Mouse (Mus musculus): ENCODE measurements around the gene Ptprg. TPM values are rescaled to one million over a fixed set of nuclear protein-coding genes. Genes with fewer than 3 reads are reported as not detected.
A peak's percentile ranks its signal among the peaks of the same experiment; 100 is the strongest.

Gene Ptprg
- total RNA-seq, 2 experiments from 2014 or later: 85.9 to 111 TPM

- Histone ChIP-seq H3K27ac (peak overlapping the region; percentile 97), H3K4me3 (peak overlapping the region; percentile 87)
- peak; percentile 60 to 65 for DNase-seq (ENCODE audit: extremely low spot score in 1 of 2, low spot score in 2 of 2)
- no peak for TF ChIP-seq CTCF (IDR thresholded peaks at IDR 0.05)
- intact Hi-C loops (cut with DNase I): loop anchor here (2.0 to 10.0 kb wide), 6 partner anchors 117 to 584 kb away; no protein-coding TSS in a partner anchor
Observed at GRCm38 (mm10) chr14:11554306-11555041, 1.1 kb downstream of the Ptprg start.

GRCm38 (mm10) chr14:11555061-11555501 lies 1.7 kb downstream of the Ptprg start:
- intact Hi-C loops (cut with DNase I): loop anchor here (2.0 to 10.0 kb wide), 4 partner anchors 150 to 584 kb away; no protein-coding TSS in a partner anchor
- H3K27ac ChIP-seq: peak overlapping the region; percentile 97
- peak; percentile 31 to 47 for DNase-seq (ENCODE audit: extremely low spot score in 1 of 2, low spot score in 2 of 2)
- TF ChIP-seq CTCF (IDR thresholded peaks at IDR 0.05): no peak
- H3K4me3 ChIP-seq: peak overlapping the region; percentile 87

- peak; percentile 36 to 46 for DNase-seq (ENCODE audit: extremely low spot score in 1 of 2, low spot score in 2 of 2)
- intact Hi-C loops (cut with DNase I): loop anchor here (2.0 to 10.0 kb wide), 4 partner anchors 149 to 583 kb away; no protein-coding TSS in a partner anchor
- Histone ChIP-seq H3K4me3 (peak overlapping the region; percentile 87), H3K27ac (peak overlapping the region; percentile 97)
- TF ChIP-seq CTCF (IDR thresholded peaks at IDR 0.05): no peak
Observed at GRCm38 (mm10) chr14:11555521-11556355, 2.4 kb downstream of the Ptprg start.

GRCm38 (mm10) chr14:11556356-11557130 lies 3.2 kb downstream of the Ptprg start:
- DNase-seq (ENCODE audit: extremely low spot score in 1 of 2, low spot score in 2 of 2): peak; percentile 78
- Histone ChIP-seq H3K4me3 (peak overlapping the region; percentile 87), H3K27ac (peak overlapping the region; percentile 97)
- peak; percentile 71 for TF ChIP-seq CTCF (IDR thresholded peaks at IDR 0.05)
- intact Hi-C loops (cut with DNase I): loop anchor here (5.0 to 10.0 kb wide), 3 partner anchors 148 to 448 kb away; no protein-coding TSS in a partner anchor

- intact Hi-C loops (cut with DNase I): loop anchor here (5.0 to 10.0 kb wide), 3 partner anchors 146 to 446 kb away; no protein-coding TSS in a partner anchor
- Histone ChIP-seq H3K4me3 (no peak overlapping the region), H3K27ac (no peak overlapping the region)
- no peak for TF ChIP-seq CTCF (IDR thresholded peaks at IDR 0.05)
- DNase-seq (ENCODE audit: extremely low spot score in 1 of 2, low spot score in 2 of 2): no peak
Observed at GRCm38 (mm10) chr14:11558496-11558895, 5.2 kb downstream of the Ptprg start.

- no peak for DNase-seq (ENCODE audit: extremely low spot score in 1 of 2, low spot score in 2 of 2)
- TF ChIP-seq CTCF (IDR thresholded peaks at IDR 0.05): no peak
- Histone ChIP-seq H3K4me3 (no peak overlapping the region), H3K27ac (no peak overlapping the region)
- intact Hi-C loops (cut with DNase I): loop anchor here (2.0 to 10.0 kb wide), 3 partner anchors 56 to 250 kb away; no protein-coding TSS in a partner anchor
Observed at GRCm38 (mm10) chr14:11560641-11561232, 7.4 kb downstream of the Ptprg start.

GRCm38 (mm10) chr14:11561397-11561796 lies 8.1 kb downstream of the Ptprg start:
- no peak overlapping the region for H3K4me3 ChIP-seq
- no peak overlapping the region for H3K27ac ChIP-seq
- TF ChIP-seq CTCF (IDR thresholded peaks at IDR 0.05): no peak
- DNase-seq (ENCODE audit: extremely low spot score in 1 of 2, low spot score in 2 of 2): no peak
- intact Hi-C loops (cut with DNase I): loop anchor here (2.0 to 10.0 kb wide), 3 partner anchors 57 to 249 kb away; no protein-coding TSS in a partner anchor

- intact Hi-C loops (cut with DNase I): loop anchor here (5.0 to 10.0 kb wide), 2 partner anchors 58 to 59 kb away; no protein-coding TSS in a partner anchor
- no peak overlapping the region for H3K4me3 ChIP-seq
- H3K27ac ChIP-seq: no peak overlapping the region
- peak in 1 of 2 experiments; percentile 24 for DNase-seq (ENCODE audit: extremely low spot score in 1 of 2, low spot score in 2 of 2)
- no peak for TF ChIP-seq CTCF (IDR thresholded peaks at IDR 0.05)
Observed at GRCm38 (mm10) chr14:11562870-11563269, 9.5 kb downstream of the Ptprg start.

- Histone ChIP-seq H3K27ac (no peak overlapping the region), H3K4me3 (no peak overlapping the region)
- no peak for TF ChIP-seq CTCF (IDR thresholded peaks at IDR 0.05)
- DNase-seq (ENCODE audit: extremely low spot score in 1 of 2, low spot score in 2 of 2): no peak
- intact Hi-C loops (cut with DNase I): loop anchor here (5.0 to 10.0 kb wide), 2 partner anchors 59 kb away; no protein-coding TSS in a partner anchor
Observed at GRCm38 (mm10) chr14:11563656-11564055, 10.3 kb downstream of the Ptprg start.

- H3K27ac ChIP-seq: no peak overlapping the region
- H3K4me3 ChIP-seq: no peak overlapping the region
- TF ChIP-seq CTCF (IDR thresholded peaks at IDR 0.05): no peak
- DNase-seq (ENCODE audit: extremely low spot score in 1 of 2, low spot score in 2 of 2): no peak
- intact Hi-C loops (cut with DNase I): loop anchor here (5.0 to 10.0 kb wide), 2 partner anchors 58 to 60 kb away; no protein-coding TSS in a partner anchor
Observed at GRCm38 (mm10) chr14:11564456-11564855, 11.1 kb downstream of the Ptprg start.
